Mouse (Mus musculus) midbrain, embryonic 14.5 days (tissue): ENCODE data around the gene Kat7. TPM values are rescaled to one million over a fixed set of nuclear protein-coding genes. Genes with fewer than 3 reads are reported as not detected.

Source experiments
- ATAC-seq: fragments of 200-750 bp; cut with Nextera tagmentation; 2 replicates; pipeline ENCODE4 v1.8.0; 2017; ENCODE audit warnings: moderate number of reproducible peaks, moderate library complexity; ENCODE audit not compliant: low FRiP score, low TSS enrichment
- DNase-seq: peaks from one replicate; pipeline ENCODE4 v3.0.0-alpha.2; 2015
- H3K27ac ChIP-seq: fragments of 300-500 bp; sonication (generic); replicated peaks from 2 replicates; pipeline ENCODE4 v1.5.1; 2014; ENCODE audit warnings: mild to moderate bottlenecking, low read depth, low read length, moderate library complexity
- H3K27me3 ChIP-seq: fragments of 300-500 bp; sonication (generic); 2 replicates; pipeline ENCODE4 v1.6.1; 2014; ENCODE audit warnings: low read length, control low read depth, mixed read lengths; ENCODE audit not compliant: control insufficient read depth, insufficient read depth
- H3K36me3 ChIP-seq: fragments of 300-500 bp; sonication (generic); 2 replicates; pipeline ENCODE4 v1.6.1; 2014; ENCODE audit warnings: low read length, control low read depth; ENCODE audit not compliant: control insufficient read depth, insufficient read depth
- H3K4me1 ChIP-seq: fragments of 300-500 bp; sonication (generic); 2 replicates; pipeline ENCODE4 v1.6.1; 2014; ENCODE audit warnings: mild to moderate bottlenecking, antibody characterized with exemption, low read length, control low read depth; ENCODE audit not compliant: control insufficient read depth, insufficient read depth
- H3K4me2 ChIP-seq: fragments of 300-500 bp; sonication (generic); 2 replicates; pipeline ENCODE4 v1.6.1; 2014; ENCODE audit warnings: mild to moderate bottlenecking, low read length, moderate library complexity
- H3K4me3 ChIP-seq: fragments of 300-500 bp; sonication (generic); replicated peaks from 2 replicates; pipeline ENCODE4 v1.5.1; 2014; ENCODE audit warnings: low read depth, low read length
- H3K9ac ChIP-seq: fragments of 300-500 bp; sonication (generic); replicated peaks from 2 replicates; pipeline ENCODE4 v1.6.1; 2014; ENCODE audit warnings: mild to moderate bottlenecking, low read length, moderate library complexity
- H3K9me3 ChIP-seq: fragments of 300-500 bp; sonication (generic); 2 replicates; pipeline ENCODE4 v1.6.1; 2016; ENCODE audit warnings: low read length, control low read depth, mixed read lengths; ENCODE audit not compliant: control insufficient read depth
- WGBS: fragments of 180-500 bp; shearing (Covaris S2); extraction: QIAGEN DNeasy Blood & Tissue Kit; methylation state at CpG from one replicate; pipeline ENCODE4 v1.1.7; 2014; 5-methylcytosine and 5-hydroxymethylcytosine counted together
- polyA plus RNA-seq: library from polyadenylated mRNA; unstranded; fragments of >200 nt; fragmentation: Nextera tagmentation; extraction: Ambion mirVana; gene quantifications from 2 replicates; pipeline ENCODE4 v1.2.1, GENCODE M21; 2014

Kat7 gene
- polyA plus RNA-seq, 1 experiment from 2014 or later, result 65.2 TPM

DNA sequence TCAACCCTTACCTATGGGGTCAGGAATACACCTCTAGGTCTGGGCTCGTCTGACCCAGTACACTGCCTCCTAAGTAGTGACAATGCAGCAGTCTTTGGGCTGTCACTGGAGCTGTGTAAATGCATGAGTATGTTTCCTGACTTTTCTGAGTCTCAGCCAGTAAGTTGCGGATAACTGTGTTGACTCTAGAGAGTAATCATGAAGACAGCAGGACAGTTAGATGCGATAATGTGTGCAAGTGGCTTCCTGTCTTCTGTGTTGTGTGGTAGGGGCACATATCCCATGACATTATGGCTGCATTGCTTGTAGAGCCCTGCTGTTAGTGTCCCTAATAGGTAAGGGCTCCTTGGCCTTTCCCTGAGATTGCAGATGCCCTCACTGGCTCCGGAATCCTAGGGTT is 15.8 kb upstream of the Kat7 start:
- DNase-seq, result no peak
- 95% methylated on average over 4 of the region's 4 CpGs for WGBS
- ATAC-seq, result no peak
- H3K27me3 ChIP-seq, result no peaks in the 10 kb centered on the region
- H3K4me1 ChIP-seq, result no peaks in the 10 kb centered on the region
- H3K9me3 ChIP-seq, result no peaks in the 10 kb centered on the region
- H3K27ac ChIP-seq, result no peak overlapping the region
- no peak overlapping the region for H3K4me2 ChIP-seq
- H3K36me3 ChIP-seq, result no peaks in the 10 kb centered on the region
- no peak overlapping the region for H3K9ac ChIP-seq
- H3K4me3 ChIP-seq, result no peak overlapping the region

GRCm38 (mm10) chr11:95324181-95324580 is 14.1 kb upstream of the Kat7 start:
- DNase-seq (peak; percentile 2), ATAC-seq (no peak)
- H3K4me1 ChIP-seq, result no peaks in the 10 kb centered on the region
- no peak overlapping the region for H3K4me3 ChIP-seq
- no peak overlapping the region for H3K9ac ChIP-seq
- H3K36me3 ChIP-seq, result no peaks in the 10 kb centered on the region
- no peaks in the 10 kb centered on the region for H3K27me3 ChIP-seq
- no peaks in the 10 kb centered on the region for H3K9me3 ChIP-seq
- H3K4me2 ChIP-seq, result no peak overlapping the region
- H3K27ac ChIP-seq, result no peak overlapping the region
- WGBS, result 64% methylated on average over 10 of the region's 10 CpGs

DNA sequence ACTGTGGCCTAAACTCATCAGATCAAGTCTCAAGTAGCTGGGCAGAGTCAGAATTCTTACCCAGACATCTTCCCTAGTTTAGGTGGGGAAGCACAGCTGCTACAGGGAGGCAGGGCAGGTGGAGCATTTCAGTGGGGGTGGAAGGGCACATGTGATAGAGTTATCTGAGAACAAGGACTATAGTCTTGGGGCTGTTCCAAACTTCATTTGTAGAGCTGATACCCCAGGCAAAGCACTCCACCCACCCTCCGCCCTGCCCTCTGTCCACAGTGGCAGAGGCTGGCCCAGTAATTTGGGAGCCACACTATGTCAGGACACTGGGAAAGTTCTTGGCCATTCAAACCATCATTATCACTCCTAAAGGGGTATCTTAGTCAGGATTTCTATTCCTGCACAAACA is 10.0 kb upstream of the Kat7 start:
- H3K4me1 ChIP-seq, result no peaks in the 10 kb centered on the region
- no peak for DNase-seq
- no peak overlapping the region for H3K27ac ChIP-seq
- no peak overlapping the region for H3K4me2 ChIP-seq
- no peaks in the 10 kb centered on the region for H3K27me3 ChIP-seq
- H3K4me3 ChIP-seq, result no peak overlapping the region
- H3K9me3 ChIP-seq, result no peaks in the 10 kb centered on the region
- no peaks in the 10 kb centered on the region for H3K36me3 ChIP-seq
- 96% methylated on average over 1 of the region's 1 CpGs for WGBS
- H3K9ac ChIP-seq, result no peak overlapping the region
- no peak for ATAC-seq

DNA sequence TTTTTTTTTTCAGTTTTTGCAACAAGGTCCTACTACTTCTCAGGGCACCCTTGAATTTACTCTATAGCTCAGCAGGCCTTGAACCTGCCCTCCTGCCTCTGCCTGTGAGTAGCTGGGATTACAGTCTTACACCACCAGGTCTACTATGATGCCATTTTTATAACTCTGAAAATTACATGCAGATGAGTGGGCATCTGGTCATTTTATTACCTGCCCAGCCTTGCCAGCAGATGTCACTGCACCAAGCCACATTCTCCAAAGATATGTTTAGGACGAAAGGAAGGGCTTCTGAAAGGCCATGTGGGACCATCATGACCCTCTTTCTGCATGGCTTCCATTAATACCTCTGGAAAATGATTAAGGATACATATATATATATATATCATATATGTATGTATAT is 9.5 kb upstream of the Kat7 start:
- Histone ChIP-seq H3K9ac (no peak overlapping the region), H3K27me3 (no peaks in the 10 kb centered on the region), H3K4me1 (no peaks in the 10 kb centered on the region), H3K36me3 (no peaks in the 10 kb centered on the region), H3K9me3 (no peaks in the 10 kb centered on the region), H3K27ac (no peak overlapping the region), H3K4me3 (no peak overlapping the region), H3K4me2 (no peak overlapping the region)
- ATAC-seq (no peak), DNase-seq (no peak)
- 53% methylated on average over 1 of the region's 1 CpGs for WGBS

DNA sequence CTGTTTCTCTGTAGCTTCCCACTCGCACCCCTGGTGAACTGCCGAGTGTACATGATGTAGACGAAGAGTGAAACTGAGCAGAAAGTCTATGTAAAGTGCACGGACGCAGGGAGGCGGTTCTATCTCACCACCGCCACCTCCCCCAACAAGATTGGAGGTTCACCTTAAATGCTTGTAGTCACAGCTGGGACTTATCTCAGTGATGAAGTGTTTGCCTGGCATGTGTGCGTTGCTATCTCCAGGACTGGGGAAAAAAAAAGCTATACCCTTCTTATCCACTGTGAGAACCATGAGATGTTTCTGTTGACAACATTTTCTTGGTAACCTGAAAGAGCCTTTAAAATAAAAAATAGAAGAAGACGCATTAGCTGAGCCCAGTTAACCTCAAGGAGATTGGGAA is 8.1 kb upstream of the Kat7 start:
- no peak overlapping the region for H3K4me2 ChIP-seq
- H3K4me1 ChIP-seq, result no peaks in the 10 kb centered on the region
- no peaks in the 10 kb centered on the region for H3K9me3 ChIP-seq
- ATAC-seq (no peak), DNase-seq (no peak)
- H3K27me3 ChIP-seq, result no peaks in the 10 kb centered on the region
- no peak overlapping the region for H3K9ac ChIP-seq
- WGBS, result 88% methylated on average over 9 of the region's 9 CpGs
- no peaks in the 10 kb centered on the region for H3K36me3 ChIP-seq
- H3K4me3 ChIP-seq, result no peak overlapping the region
- no peak overlapping the region for H3K27ac ChIP-seq

GRCm38 (mm10) chr11:95315215-95315955 is 5.3 kb upstream of the Kat7 start:
- Histone ChIP-seq H3K27ac (no peak overlapping the region), H3K9ac (no peak overlapping the region), H3K4me2 (no peak overlapping the region), H3K4me1 (peaks cover 11% of the 10 kb centered on the region), H3K9me3 (no peaks in the 10 kb centered on the region), H3K27me3 (no peaks in the 10 kb centered on the region), H3K36me3 (no peaks in the 10 kb centered on the region), H3K4me3 (no peak overlapping the region)
- DNase-seq, result peak; percentile 26
- 73% methylated on average over 7 of the region's 7 CpGs for WGBS
- no peak for ATAC-seq

GRCm38 (mm10) chr11:95311425-95311807 is 1.4 kb upstream of the Kat7 start:
- DNase-seq, result no peak
- no peaks in the 10 kb centered on the region for H3K9me3 ChIP-seq
- H3K4me3 ChIP-seq, result peak overlapping the region; percentile 94; the same call in 1 of the 2 replicates
- WGBS, result 8% methylated on average over 5 of the region's 5 CpGs
- H3K27me3 ChIP-seq, result no peaks in the 10 kb centered on the region
- peak overlapping the region; percentile 68 for H3K4me2 ChIP-seq
- no peak for ATAC-seq
- H3K4me1 ChIP-seq, result peaks cover 15% of the 10 kb centered on the region
- no peak overlapping the region for H3K27ac ChIP-seq
- peak overlapping the region; percentile 58; the same call in 1 of the 2 replicates for H3K9ac ChIP-seq
- H3K36me3 ChIP-seq, result no peaks in the 10 kb centered on the region

DNA sequence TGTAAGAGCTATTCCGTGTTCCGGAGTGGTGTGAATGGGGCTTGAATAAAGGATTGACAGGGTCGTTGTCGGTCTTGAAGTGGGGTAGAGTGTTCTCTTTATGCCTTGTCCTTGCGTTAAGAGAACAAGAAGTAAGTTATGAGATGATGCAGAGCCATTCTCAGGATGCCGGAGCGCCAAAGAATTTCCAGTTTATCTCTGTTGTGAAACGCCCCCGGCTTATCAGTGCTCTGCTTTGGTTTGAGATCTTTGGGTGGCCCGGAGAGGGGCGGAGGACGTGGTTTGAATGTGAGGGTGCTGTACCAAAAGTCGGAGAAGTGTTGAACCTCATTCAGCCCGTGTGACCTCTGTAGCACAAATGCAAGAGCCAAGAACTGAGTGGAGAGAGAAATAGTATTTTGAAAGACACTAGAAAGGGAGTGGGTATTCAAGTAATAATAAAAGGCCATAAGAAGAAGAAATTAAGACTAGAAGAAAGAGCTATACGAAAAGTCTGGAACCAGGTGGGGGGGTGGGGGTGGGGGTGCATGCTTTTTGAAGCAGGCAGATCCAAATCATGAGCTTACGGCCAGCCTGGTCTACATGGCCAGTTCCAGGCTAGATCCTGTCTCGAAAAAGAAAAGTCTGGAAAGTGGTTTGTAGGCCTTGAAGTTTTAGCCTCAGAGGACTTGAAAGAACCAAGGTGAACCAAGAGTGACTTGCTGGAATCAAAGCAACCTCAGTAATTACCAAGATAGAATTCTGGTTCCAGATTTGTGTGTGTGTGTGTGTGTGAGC is 790 bp upstream of the Kat7 start:
- Histone ChIP-seq H3K4me2 (peak overlapping the region; percentile 68), H3K4me1 (peaks cover 15% of the 10 kb centered on the region), H3K27me3 (no peaks in the 10 kb centered on the region), H3K36me3 (peaks cover 5% of the 10 kb centered on the region), H3K4me3 (peak overlapping the region; percentile 94), H3K27ac (peak overlapping the region; percentile 79), H3K9me3 (no peaks in the 10 kb centered on the region), H3K9ac (peak overlapping the region; percentile 58)
- ATAC-seq, result no peak
- 5% methylated on average over 17 of the region's 17 CpGs for WGBS
- DNase-seq, result no peak
